24 mouse cellular contexts compared by ENCODE assay signal in the genomic region with DNA sequence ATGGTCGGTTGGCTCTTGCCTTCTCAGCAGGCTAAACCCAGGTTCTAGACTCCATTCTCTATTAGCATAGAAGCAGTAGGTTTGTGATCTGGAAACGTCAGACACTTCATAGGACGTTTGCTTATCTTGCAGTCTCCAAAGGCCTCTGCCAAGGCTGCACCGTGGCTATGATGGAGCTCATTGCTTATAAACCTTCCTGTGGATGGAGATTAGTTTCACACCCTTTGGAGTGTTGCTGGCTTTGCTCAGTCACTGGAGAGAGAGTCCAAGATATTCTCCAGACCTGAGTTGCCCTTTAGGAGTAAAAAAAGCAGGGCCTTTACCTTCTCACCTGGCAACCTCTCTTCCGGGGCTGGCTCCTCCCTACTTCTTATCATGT. TPM values are rescaled to one million over a fixed set of nuclear protein-coding genes. Genes with fewer than 3 reads are reported as not detected.
DNase-seq lines count a peak whose midpoint lies in the region; ATAC-seq and TF ChIP-seq lines count a peak whose summit lies in the region.
"Had no signal": no experiment of that assay in that cellular context is flagged by ENCODE, and none has a peak within 500 bp of the region (broad histone marks: within the 10 kb centered on the region; RNA-seq: fewer than 3 reads in every experiment).

No protein-coding gene starts in this region.

- H3K27ac ChIP-seq in gastrocnemius, adult 2 months: peak overlapping the region; percentile 35; the same call in 1 of the 2 replicates
- H3K27ac ChIP-seq in liver, embryonic 11.5 days (ENCODE audit: low read depth, low read length): no peak overlapping the region
- H3K27ac ChIP-seq in liver, postnatal 0 days (ENCODE audit: low read depth): peak overlapping the region; percentile 37
- H3K27ac ChIP-seq: embryonic facial prominence, embryonic 15.5 days; forebrain, embryonic 12.5 days; hindbrain, embryonic 10.5 days; hindbrain, postnatal 0 days; kidney, postnatal 0 days; layer of hippocampus, adult 2 months; limb, embryonic 12.5 days; midbrain, embryonic 13.5 days; stomach, embryonic 15.5 days had no signal

- peak; percentile 87 for TF ChIP-seq EP300 in liver, postnatal 0 days (IDR thresholded peaks at IDR 0.05; ENCODE audit: low read depth)

- DNase-seq in gastrocnemius, adult 2 months: no peak
- DNase-seq in gastrocnemius, adult 8-10 months (ENCODE audit: low spot score in 2 of 2): no peak
- no peak for DNase-seq in liver, embryonic 11.5 days (ENCODE audit: low spot score)
- DNase-seq in liver, postnatal 0 days: no peak
- no peak for DNase-seq in heart, postnatal 25 days (ENCODE audit: low spot score)
- no peak for DNase-seq in frontal cortex, postnatal 14 days (ENCODE audit: low spot score in 2 of 2)
- DNase-seq: adrenal gland, postnatal 36 days; cerebellum, adult 18-20 months; layer of hippocampus, postnatal 36 days; lung, adult 2 months; lung, postnatal 14 days; thymus, postnatal 36 days had no signal

- H3K4me3 ChIP-seq in gastrocnemius, adult 2 months: no peak overlapping the region
- H3K4me3 ChIP-seq in liver, embryonic 11.5 days (ENCODE audit: low read depth, low read length): no peak overlapping the region
- no peak overlapping the region for H3K4me3 ChIP-seq in liver, postnatal 0 days (ENCODE audit: low read depth, low read length)
- H3K4me3 ChIP-seq: embryonic facial prominence, embryonic 15.5 days; forebrain, embryonic 12.5 days; hindbrain, embryonic 10.5 days; layer of hippocampus, adult 2 months; limb, embryonic 12.5 days; midbrain, embryonic 13.5 days; stomach, embryonic 15.5 days had no signal

- intact Hi-C loops in gastrocnemius, adult 2 months (cut with DNase I): no loop called here
- intact Hi-C loops in heart, postnatal 25 days (cut with DNase I): no loop called here

- no peaks in the 10 kb centered on the region for H3K9me3 ChIP-seq in liver, embryonic 11.5 days (ENCODE audit: control insufficient read depth, low read length)
- H3K9me3 ChIP-seq in liver, postnatal 0 days (ENCODE audit: low read length): no peaks in the 10 kb centered on the region
- H3K9me3 ChIP-seq: embryonic facial prominence, embryonic 15.5 days; forebrain, embryonic 12.5 days; hindbrain, embryonic 10.5 days; limb, embryonic 12.5 days; midbrain, embryonic 13.5 days; stomach, embryonic 15.5 days had no signal

- H3K36me3 ChIP-seq in liver, embryonic 11.5 days (ENCODE audit: control insufficient read depth, insufficient read depth, low read length): no peaks in the 10 kb centered on the region
- no peaks in the 10 kb centered on the region for H3K36me3 ChIP-seq in liver, postnatal 0 days (replicated peaks; ENCODE audit: insufficient read depth, low read length)
- H3K36me3 ChIP-seq: embryonic facial prominence, embryonic 15.5 days; forebrain, embryonic 12.5 days; hindbrain, embryonic 10.5 days; limb, embryonic 12.5 days; midbrain, embryonic 13.5 days; stomach, embryonic 15.5 days had no signal

- ATAC-seq in common myeloid progenitor, adult 5-6 weeks (replicated peaks; ENCODE audit: low read depth, poor library complexity, severe bottlenecking): peak; percentile 12; the same call in 1 of the 2 replicates
- ATAC-seq in liver, embryonic 11.5 days (replicated peaks; ENCODE audit: low FRiP score): peak; percentile 76
- peak; percentile 90 for ATAC-seq in liver, postnatal 0 days
- no peak for ATAC-seq in monocyte, adult 5-6 weeks (replicated peaks; ENCODE audit: insufficient number of reproducible peaks, low FRiP score, low TSS enrichment, poor library complexity, severe bottlenecking)
- ATAC-seq: hindbrain, postnatal 0 days; midbrain, embryonic 13.5 days had no signal

- H3K9ac ChIP-seq in liver, embryonic 11.5 days (ENCODE audit: low read depth, low read length): no peak overlapping the region
- no peak overlapping the region for H3K9ac ChIP-seq in liver, postnatal 0 days (replicated peaks)
- H3K9ac ChIP-seq: embryonic facial prominence, embryonic 15.5 days; forebrain, embryonic 12.5 days; limb, embryonic 12.5 days; midbrain, embryonic 13.5 days; stomach, embryonic 15.5 days had no signal

- TF ChIP-seq CTCF in gastrocnemius, adult 2 months (IDR thresholded peaks at IDR 0.05): no peak
- no peak for TF ChIP-seq CTCF in liver, postnatal 0 days (IDR thresholded peaks at IDR 0.05; ENCODE audit: low read depth)

- no peak overlapping the region for H3K4me2 ChIP-seq in liver, embryonic 11.5 days
- no peak overlapping the region for H3K4me2 ChIP-seq in liver, postnatal 0 days (ENCODE audit: low read depth, low read length)
- H3K4me2 ChIP-seq: embryonic facial prominence, embryonic 15.5 days; forebrain, embryonic 12.5 days; heart, embryonic 11.5 days; limb, embryonic 12.5 days; midbrain, embryonic 13.5 days; stomach, embryonic 15.5 days had no signal

- H3K4me1 ChIP-seq in liver, embryonic 11.5 days (replicated peaks; ENCODE audit: control insufficient read depth, insufficient read depth, low read length): peaks cover 17% of the 10 kb centered on the region
- peaks cover 54% of the 10 kb centered on the region for H3K4me1 ChIP-seq in liver, postnatal 0 days (ENCODE audit: insufficient read depth)
- H3K4me1 ChIP-seq: forebrain, embryonic 12.5 days; limb, embryonic 12.5 days; midbrain, embryonic 13.5 days; stomach, embryonic 15.5 days had no signal

- no peaks in the 10 kb centered on the region for H3K27me3 ChIP-seq in liver, embryonic 11.5 days (replicated peaks; ENCODE audit: control insufficient read depth, insufficient read depth, low read length)
- no peaks in the 10 kb centered on the region for H3K27me3 ChIP-seq in liver, postnatal 0 days (ENCODE audit: insufficient read depth, low read length)
- H3K27me3 ChIP-seq: embryonic facial prominence, embryonic 15.5 days; forebrain, embryonic 12.5 days; limb, embryonic 12.5 days; midbrain, embryonic 13.5 days; stomach, embryonic 15.5 days had no signal

- 37% methylated on average over 5 of the region's 5 CpGs for WGBS in liver, embryonic 11.5 days
- 47% methylated on average over 5 of the region's 5 CpGs for WGBS in liver, postnatal 0 days (ENCODE audit: insufficient replicate concordance)

RNA-seq across cellular contexts. Expression of gene Dapk2, which starts 42.4 kb away (rescaled TPM):
- total RNA-seq in gastrocnemius, adult 2 months (2021): 10 to 100 TPM; 24.2 to 38.4 TPM
- 10 to 100 TPM; 28.1 to 36.2 (median 34.1) TPM for total RNA-seq in gastrocnemius, adult 8-10 months (2022)
- 4.0 and 4.1 TPM in 2 replicates for total RNA-seq in common myeloid progenitor, adult 5-6 weeks (2017)
- 5.9 and 6.1 TPM in 2 replicates for polyA plus RNA-seq in liver, embryonic 11.5 days (2014; fragmentation: Nextera tagmentation; extraction: Ambion mirVana)
- 21.6 and 23.4 TPM in 2 replicates for polyA plus RNA-seq in liver, postnatal 0 days (2015; fragmentation: Nextera tagmentation; extraction: Ambion mirVana)
- total RNA-seq in heart, postnatal 25 days (2021): 1 to 10 TPM; 5.3 TPM
- total RNA-seq in monocyte, adult 5-6 weeks (2017): 15.3 to 32.1 TPM (median 19.4 TPM) in 3 replicates
